Mouse (Mus musculus) spleen, adult 10 weeks (tissue): Measurements from ENCODE around the gene Flt1. TPM values are rescaled to one million over a fixed set of nuclear protein-coding genes. Genes with fewer than 3 reads are reported as not detected.

Experiments used
- polyA plus RNA-seq: library from polyadenylated mRNA; stranded (reverse); fragments of 350-450 nt; fragmentation: Illumina TruSeq; extraction: RNeasy Lipid Tissue Mini Kit (QIAGEN cat#74804); gene quantifications from one replicate; pipeline ENCODE4 v1.2.3, GENCODE M21; 2015; ENCODE audit warnings: low replicate concordance; ENCODE audit not compliant: insufficient read depth

The Flt1 gene
- polyA plus RNA-seq = 11.6 TPM

GRCm38 (mm10) chr5:147725831-147726700 is at the start of gene Flt1:
Flt1 (minus strand) TSS chr5:147726011.

Other genes with a start within 250 kb of the Flt1 start
- gene Pomp, start 134.4 kb upstream of the Flt1 start, polyA plus RNA-seq = 256 TPM
- gene Slc46a3, start 168.8 kb upstream of the Flt1 start, polyA plus RNA-seq = 68.8 TPM
- 1.3 TPM for gene Mtus2, start 231.3 kb upstream of the Flt1 start, polyA plus RNA-seq